Mouse (Mus musculus): ENCODE measurements at regions not wholly inside any gene's neighbourhood (a gene's known extent, or its start where the extent isn't known, plus 50 kb on each side); places are given as distances from the start of the nearest gene placed in this dataset.

- no peak for DNase-seq (ENCODE audit: low spot score in 2 of 2)
These were observed 335.9 kb upstream of the Zmiz1 start for GRCm38 (mm10) chr14:25122971-25123535.

- no peak for DNase-seq (ENCODE audit: low spot score in 2 of 2)
These were observed 335.2 kb upstream of the Zmiz1 start for GRCm38 (mm10) chr14:25123541-25124337.

GRCm38 (mm10) chr14:25126544-25126943 lies 332.4 kb upstream of the Zmiz1 start:
- no peak for DNase-seq (ENCODE audit: low spot score in 2 of 2)

GRCm38 (mm10) chr14:25127544-25128159 lies 331.3 kb upstream of the Zmiz1 start:
- DNase-seq (ENCODE audit: low spot score in 2 of 2), result no peak

GRCm38 (mm10) chr14:25128160-25128547 lies 330.8 kb upstream of the Zmiz1 start:
- no peak for DNase-seq (ENCODE audit: low spot score in 2 of 2)

- DNase-seq (ENCODE audit: low spot score in 2 of 2), result no peak
These were observed 323.6 kb upstream of the Zmiz1 start for GRCm38 (mm10) chr14:25135371-25135770.

GRCm38 (mm10) chr14:25137312-25137711 lies 321.7 kb upstream of the Zmiz1 start:
- no peak for DNase-seq (ENCODE audit: low spot score in 2 of 2)

GRCm38 (mm10) chr14:25138485-25138884 lies 320.5 kb upstream of the Zmiz1 start:
- no peak for DNase-seq (ENCODE audit: low spot score in 2 of 2)

GRCm38 (mm10) chr14:25141933-25142332 lies 317.1 kb upstream of the Zmiz1 start:
- no peak for DNase-seq (ENCODE audit: low spot score in 2 of 2)

GRCm38 (mm10) chr14:25143051-25143450 lies 315.9 kb upstream of the Zmiz1 start:
- no peak for DNase-seq (ENCODE audit: low spot score in 2 of 2)

- no peak for DNase-seq (ENCODE audit: low spot score in 2 of 2)
These were observed 311.3 kb upstream of the Zmiz1 start for GRCm38 (mm10) chr14:25147731-25148130.

- DNase-seq (ENCODE audit: low spot score in 2 of 2), result no peak
These were observed 308.0 kb upstream of the Zmiz1 start for GRCm38 (mm10) chr14:25150968-25151367.

GRCm38 (mm10) chr14:25151485-25151884 lies 307.5 kb upstream of the Zmiz1 start:
- no peak for DNase-seq (ENCODE audit: low spot score in 2 of 2)

GRCm38 (mm10) chr14:25153573-25153972 lies 305.4 kb upstream of the Zmiz1 start:
- DNase-seq (ENCODE audit: low spot score in 2 of 2), result no peak

- DNase-seq (ENCODE audit: low spot score in 2 of 2), result no peak
These were observed 304.8 kb upstream of the Zmiz1 start for GRCm38 (mm10) chr14:25154180-25154579.

- DNase-seq (ENCODE audit: low spot score in 2 of 2), result no peak
These were observed 303.8 kb upstream of the Zmiz1 start for GRCm38 (mm10) chr14:25155008-25155783.

- DNase-seq (ENCODE audit: low spot score in 2 of 2), result no peak
These were observed 302.8 kb upstream of the Zmiz1 start for GRCm38 (mm10) chr14:25156171-25156570.

- no peak for DNase-seq (ENCODE audit: low spot score in 2 of 2)
These were observed 297.2 kb upstream of the Zmiz1 start for GRCm38 (mm10) chr14:25161684-25162321.

- no peak for DNase-seq (ENCODE audit: low spot score in 2 of 2)
These were observed 292.8 kb upstream of the Zmiz1 start for GRCm38 (mm10) chr14:25166217-25166616.

- DNase-seq (ENCODE audit: low spot score in 2 of 2), result no peak
These were observed 291.4 kb upstream of the Zmiz1 start for GRCm38 (mm10) chr14:25167604-25168003.

GRCm38 (mm10) chr14:25168310-25168709 lies 290.7 kb upstream of the Zmiz1 start:
- no peak for DNase-seq (ENCODE audit: low spot score in 2 of 2)

- no peak for DNase-seq (ENCODE audit: low spot score in 2 of 2)
These were observed 285.7 kb upstream of the Zmiz1 start for GRCm38 (mm10) chr14:25173281-25173680.

Data from spleen, postnatal 14 days (tissue).